Mouse (Mus musculus) small intestine, adult 2 months (tissue): ENCODE data around the gene Sbno1.

Experiments
- CTCF ChIP-seq: fragments of 200-500 bp; IDR thresholded peaks from 2 replicates; pipeline ENCODE4 v1.5.1; 2012; ENCODE audit warnings: low read depth, mild to moderate bottlenecking, control low read depth, inconsistent platforms, low read length, moderate library complexity, mixed read lengths; ENCODE audit not compliant: insufficient replicate concordance, insufficient read length; ENCODE audit errors: extremely low read depth
- POLR2A ChIP-seq: fragments of 200-500 bp; IDR thresholded peaks from 2 replicates; pipeline ENCODE4 v1.6.1; 2012; ENCODE audit warnings: low read depth, mild to moderate bottlenecking, control low read depth, inconsistent platforms, low read length, moderate library complexity

GRCm38 (mm10) chr5:124470591-124471171 is 44.9 kb upstream of the Sbno1 start:
- no peak for TF ChIP-seq CTCF
- no peak for TF ChIP-seq POLR2A
